Mouse (Mus musculus) hindbrain, embryonic 10.5 days (tissue): ENCODE data around the gene Nck2. TPM values are rescaled to one million over a fixed set of nuclear protein-coding genes. Genes with fewer than 3 reads are reported as not detected.
A peak's percentile ranks its signal among the peaks of the same experiment; 100 is the strongest.

Source experiments
- DNase-seq: peaks from one replicate; pipeline ENCODE4 v3.0.0-alpha.2; 2017; ENCODE audit warnings: low spot score
- H3K27ac ChIP-seq: fragments of 300-500 bp; sonication (generic); 2 replicates; pipeline ENCODE4 v1.5.1; 2016; ENCODE audit warnings: mild to moderate bottlenecking, moderate library complexity
- H3K27me3 ChIP-seq: fragments of 300-500 bp; sonication (generic); 2 replicates; pipeline ENCODE4 v1.6.1; 2016; ENCODE audit warnings: mild to moderate bottlenecking; ENCODE audit not compliant: poor library complexity, insufficient read depth, severe bottlenecking
- H3K36me3 ChIP-seq: fragments of 300-500 bp; sonication (generic); 2 replicates; pipeline ENCODE4 v1.6.1; 2016; ENCODE audit warnings: mild to moderate bottlenecking, moderate library complexity
- H3K4me1 ChIP-seq: fragments of 300-500 bp; sonication (generic); replicated peaks from 2 replicates; pipeline ENCODE4 v1.6.1; 2016; ENCODE audit warnings: mild to moderate bottlenecking
- H3K4me3 ChIP-seq: fragments of 300-500 bp; sonication (generic); 2 replicates; pipeline ENCODE4 v1.5.1; 2016; ENCODE audit warnings: mild to moderate bottlenecking, moderate library complexity
- H3K9me3 ChIP-seq: fragments of 300-500 bp; sonication (generic); 2 replicates; pipeline ENCODE4 v1.6.1; 2016; ENCODE audit warnings: mild to moderate bottlenecking, moderate library complexity
- WGBS: fragments of 180-500 bp; shearing (Covaris S2); methylation state at CpG from one replicate; pipeline ENCODE4 v1.1.7; 2016; 5-methylcytosine and 5-hydroxymethylcytosine counted together
- polyA plus RNA-seq: library from polyadenylated mRNA; unstranded; fragments of >200 nt; fragmentation: Nextera tagmentation; extraction: Ambion mirVana; gene quantifications from 2 replicates; pipeline ENCODE4 v1.2.1, GENCODE M21; 2016

Gene Nck2
- polyA plus RNA-seq, 1 experiment from 2014 or later: 39.5 TPM

DNA sequence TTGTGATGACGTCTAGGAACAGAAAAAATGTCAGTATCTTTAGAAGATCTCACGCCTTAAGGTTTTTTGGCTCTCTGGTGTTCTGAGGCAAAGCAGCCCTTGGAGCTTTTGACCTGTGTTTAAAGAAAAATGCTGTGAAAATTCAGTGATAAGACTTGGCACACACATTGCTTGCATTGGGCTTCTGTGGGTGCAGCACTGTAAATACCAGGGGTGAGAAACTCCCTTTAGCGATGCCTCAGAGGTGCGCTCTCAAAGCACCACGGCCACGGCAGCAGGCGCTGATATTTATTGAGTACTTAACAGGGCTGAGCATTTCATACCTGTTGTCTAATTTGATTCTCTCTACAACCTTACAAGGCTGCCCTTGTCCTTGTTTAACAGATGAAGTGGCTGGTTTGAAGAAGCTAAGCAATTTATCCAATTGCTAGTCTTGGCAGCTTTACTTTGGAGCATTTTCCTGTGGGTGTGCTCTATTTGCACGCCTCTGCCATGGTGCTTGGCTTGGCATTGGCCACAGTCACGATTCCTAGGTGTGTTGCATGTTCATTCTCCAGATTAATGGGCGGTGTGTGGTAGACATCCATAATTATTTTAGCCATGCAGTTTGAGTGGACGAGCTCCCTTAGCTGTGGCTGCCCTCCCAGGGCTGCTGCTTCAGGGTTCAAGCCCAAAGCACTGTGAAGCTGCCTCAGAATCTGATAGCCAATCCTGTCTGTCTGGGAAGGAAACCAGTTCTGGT lies 19.7 kb downstream of the Nck2 start:
- WGBS: 92% methylated on average over 11 of the region's 11 CpGs
- Histone ChIP-seq H3K4me1 (peaks cover 6% of the 10 kb centered on the region; the same call in 1 of the 2 replicates), H3K27ac (no peak overlapping the region)

DNA sequence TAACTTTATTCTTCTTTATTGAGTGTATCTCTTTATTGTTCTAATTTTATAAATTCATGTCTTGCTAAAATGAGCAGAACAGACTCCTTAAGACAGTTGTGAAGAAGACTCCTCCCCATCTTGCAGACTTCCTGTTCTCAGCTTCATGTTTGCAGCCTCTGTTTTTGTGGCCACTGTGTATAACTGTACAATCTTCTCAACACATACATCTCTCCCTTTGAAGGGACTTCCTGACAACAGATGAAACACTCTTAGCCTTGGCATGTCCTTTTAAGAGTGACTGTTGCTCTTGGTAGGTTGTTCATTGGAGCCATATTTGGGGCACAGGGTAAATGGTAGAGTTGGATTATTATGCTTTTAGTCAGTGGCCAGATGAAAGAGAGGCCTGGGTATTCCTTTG lies 20.6 kb downstream of the Nck2 start:
- Histone ChIP-seq H3K9me3 (no peaks in the 10 kb centered on the region), H3K4me3 (no peak overlapping the region), H3K4me1 (peaks cover 6% of the 10 kb centered on the region; the same call in 1 of the 2 replicates), H3K27me3 (no peaks in the 10 kb centered on the region), H3K27ac (no peak overlapping the region), H3K36me3 (peaks cover 16% of the 10 kb centered on the region)
- DNase-seq: no peak

More for the DNA sequence above, 19.7 kb downstream of the Nck2 start:
- Histone ChIP-seq H3K9me3 (no peaks in the 10 kb centered on the region), H3K4me3 (no peak overlapping the region), H3K36me3 (peaks cover 16% of the 10 kb centered on the region), H3K27me3 (no peaks in the 10 kb centered on the region)
- DNase-seq: no peak

DNA sequence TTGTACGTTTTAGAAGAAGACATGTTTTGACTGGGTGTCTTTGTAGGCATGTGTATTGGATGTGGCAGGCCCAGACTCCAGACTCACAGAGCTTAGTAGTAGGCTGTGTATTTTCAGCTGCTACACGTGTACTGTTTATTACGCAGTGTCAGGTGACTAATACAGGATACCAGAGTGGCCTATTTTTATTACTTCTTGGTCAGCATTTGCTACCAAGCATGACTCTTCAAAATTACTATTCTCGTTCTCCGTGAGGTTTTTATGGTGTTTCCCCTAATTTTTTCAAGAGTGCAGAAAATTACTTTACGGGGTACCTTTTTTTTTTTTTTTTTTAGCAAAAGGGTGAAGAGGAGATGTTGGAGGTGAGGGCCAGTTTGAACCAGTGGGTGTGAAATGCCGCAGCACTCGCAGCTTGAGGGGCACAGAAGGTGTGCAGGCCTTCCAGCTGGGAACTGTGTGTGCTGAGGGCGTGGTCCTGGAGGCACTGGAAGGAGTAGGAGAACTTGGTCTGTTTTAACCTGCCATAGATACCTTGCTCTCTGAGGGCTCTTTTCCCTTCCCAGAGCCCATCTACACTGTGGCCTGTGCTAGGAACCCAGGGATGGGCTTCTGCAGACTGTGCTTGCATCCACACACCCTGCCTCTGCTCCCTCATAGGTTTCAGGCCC lies 21.7 kb downstream of the Nck2 start:
- peaks cover 10% of the 10 kb centered on the region; the same call in 1 of the 2 replicates for H3K4me1 ChIP-seq

DNA sequence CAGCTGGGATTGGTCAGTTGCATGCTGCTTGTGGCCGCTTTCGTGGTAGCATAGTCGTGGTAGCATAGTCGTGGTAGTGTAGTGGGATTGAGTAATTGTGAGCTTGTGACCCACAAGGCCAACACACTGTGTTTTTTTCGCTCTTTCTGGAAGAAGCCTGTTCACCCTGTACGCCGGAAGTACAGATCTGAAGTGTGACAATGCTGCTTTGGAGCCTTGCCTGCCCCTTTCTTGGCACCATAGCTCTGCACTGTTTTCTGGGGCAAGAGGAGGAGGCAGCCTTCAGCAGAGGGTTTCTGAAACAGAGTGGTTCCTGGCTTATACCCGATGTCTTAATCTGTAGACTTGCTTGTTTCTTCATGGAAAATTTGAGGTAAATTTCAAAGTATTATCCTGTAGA lies 23.3 kb downstream of the Nck2 start:
- no peaks in the 10 kb centered on the region for H3K9me3 ChIP-seq
- H3K27ac ChIP-seq: no peak overlapping the region
- DNase-seq: no peak
- 93% methylated on average over 8 of the region's 8 CpGs for WGBS
- no peaks in the 10 kb centered on the region for H3K27me3 ChIP-seq
- no peaks in the 10 kb centered on the region for H3K36me3 ChIP-seq
- no peak overlapping the region for H3K4me3 ChIP-seq
- H3K4me1 ChIP-seq: peaks cover 13% of the 10 kb centered on the region; the same call in 1 of the 2 replicates

More for the DNA sequence above, 21.7 kb downstream of the Nck2 start:
- Histone ChIP-seq H3K27ac (no peak overlapping the region), H3K27me3 (no peaks in the 10 kb centered on the region), H3K4me3 (no peak overlapping the region), H3K36me3 (peaks cover 8% of the 10 kb centered on the region), H3K9me3 (no peaks in the 10 kb centered on the region)
- 93% methylated on average over 9 of the region's 9 CpGs for WGBS
- DNase-seq: no peak

DNA sequence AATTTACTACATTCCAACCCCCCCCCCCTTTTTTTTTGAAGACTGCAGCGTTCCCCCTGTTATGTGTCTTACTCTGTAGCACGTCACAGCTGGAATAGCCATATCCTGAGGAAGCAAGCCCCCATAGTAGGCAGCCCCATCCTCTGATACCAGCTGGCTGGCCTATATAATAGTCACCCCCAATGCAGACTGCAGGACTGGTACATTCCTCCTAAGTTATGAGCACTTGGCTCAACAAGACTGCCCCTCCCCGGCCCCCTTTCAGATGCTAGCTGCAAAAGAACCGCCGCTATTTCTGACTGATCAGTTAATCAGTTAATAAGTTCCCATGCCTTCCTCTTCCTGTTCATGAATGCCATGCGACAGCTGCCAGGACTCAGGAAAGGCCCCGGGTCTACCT lies 23.8 kb downstream of the Nck2 start:
- peaks cover 13% of the 10 kb centered on the region; the same call in 1 of the 2 replicates for H3K4me1 ChIP-seq
- H3K4me3 ChIP-seq: no peak overlapping the region
- H3K9me3 ChIP-seq: no peaks in the 10 kb centered on the region
- DNase-seq: no peak
- 89% methylated on average over 7 of the region's 7 CpGs for WGBS
- no peak overlapping the region for H3K27ac ChIP-seq
- no peaks in the 10 kb centered on the region for H3K27me3 ChIP-seq
- H3K36me3 ChIP-seq: no peaks in the 10 kb centered on the region

DNA sequence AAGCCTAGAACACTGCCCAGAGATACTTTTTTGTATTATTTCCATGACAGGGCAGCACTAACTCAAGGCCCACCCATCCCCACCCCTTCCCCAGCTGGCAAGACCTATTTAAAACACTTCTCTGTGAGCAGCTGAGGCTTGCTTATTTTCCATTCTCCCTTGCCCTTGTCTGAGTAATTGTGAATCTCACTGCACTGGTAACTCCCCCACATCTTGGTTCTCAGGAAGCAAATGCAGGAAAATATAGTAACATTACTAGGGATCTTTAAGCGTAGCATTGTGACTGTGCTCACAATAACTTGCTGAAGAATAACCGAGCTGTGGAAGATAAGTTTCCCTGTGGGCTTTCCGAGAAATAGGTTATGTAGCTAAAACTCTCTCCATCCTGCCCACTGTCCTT lies 24.6 kb downstream of the Nck2 start:
- DNase-seq: no peak
- no peaks in the 10 kb centered on the region for H3K27me3 ChIP-seq
- WGBS: 94% methylated on average over 3 of the region's 3 CpGs
- peaks cover 16% of the 10 kb centered on the region for H3K4me1 ChIP-seq
- no peak overlapping the region for H3K27ac ChIP-seq
- no peak overlapping the region for H3K4me3 ChIP-seq
- H3K9me3 ChIP-seq: no peaks in the 10 kb centered on the region
- H3K36me3 ChIP-seq: no peaks in the 10 kb centered on the region

DNA sequence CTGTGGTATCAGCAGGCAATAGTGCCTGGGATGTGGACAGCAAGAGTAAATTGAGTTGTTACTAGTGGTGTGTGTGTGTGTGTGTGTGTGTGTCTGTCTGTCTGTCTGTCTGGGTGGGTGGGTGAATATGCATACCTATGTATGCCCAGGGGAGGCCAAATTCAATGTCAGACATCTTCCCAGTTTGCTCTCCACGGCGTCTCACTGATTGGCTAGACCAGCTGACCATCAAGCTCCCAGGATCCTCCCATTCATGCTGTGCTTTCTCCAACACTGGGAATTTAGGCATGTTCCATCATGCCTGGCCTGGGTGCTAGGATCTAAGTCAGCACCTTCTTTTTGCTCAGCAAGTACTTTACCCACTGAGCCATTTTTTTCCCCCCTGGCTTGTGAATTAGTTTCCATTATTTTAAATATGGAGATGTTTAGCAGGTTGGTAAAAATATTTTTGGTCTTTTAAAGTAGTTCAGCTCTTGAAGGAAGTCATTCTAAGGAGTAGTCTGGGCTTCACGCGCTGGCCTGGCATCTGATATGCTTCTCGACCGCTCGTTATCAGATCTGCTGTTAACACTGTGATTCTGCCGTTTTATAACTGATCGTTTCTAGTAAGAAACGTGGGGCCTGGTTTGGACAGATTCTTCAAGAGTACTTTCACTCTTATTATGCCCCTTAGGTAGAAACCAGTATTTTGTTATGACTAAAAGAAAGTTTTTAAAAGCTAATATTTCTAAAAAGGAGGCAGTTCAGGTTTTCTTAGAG lies 26.2 kb downstream of the Nck2 start:
- DNase-seq: no peak
- H3K4me1 ChIP-seq: peaks cover 26% of the 10 kb centered on the region
- no peaks in the 10 kb centered on the region for H3K36me3 ChIP-seq
- H3K27ac ChIP-seq: no peak overlapping the region
- H3K27me3 ChIP-seq: no peaks in the 10 kb centered on the region
- no peak overlapping the region for H3K4me3 ChIP-seq
- no peaks in the 10 kb centered on the region for H3K9me3 ChIP-seq
- WGBS: 94% methylated on average over 10 of the region's 10 CpGs

DNA sequence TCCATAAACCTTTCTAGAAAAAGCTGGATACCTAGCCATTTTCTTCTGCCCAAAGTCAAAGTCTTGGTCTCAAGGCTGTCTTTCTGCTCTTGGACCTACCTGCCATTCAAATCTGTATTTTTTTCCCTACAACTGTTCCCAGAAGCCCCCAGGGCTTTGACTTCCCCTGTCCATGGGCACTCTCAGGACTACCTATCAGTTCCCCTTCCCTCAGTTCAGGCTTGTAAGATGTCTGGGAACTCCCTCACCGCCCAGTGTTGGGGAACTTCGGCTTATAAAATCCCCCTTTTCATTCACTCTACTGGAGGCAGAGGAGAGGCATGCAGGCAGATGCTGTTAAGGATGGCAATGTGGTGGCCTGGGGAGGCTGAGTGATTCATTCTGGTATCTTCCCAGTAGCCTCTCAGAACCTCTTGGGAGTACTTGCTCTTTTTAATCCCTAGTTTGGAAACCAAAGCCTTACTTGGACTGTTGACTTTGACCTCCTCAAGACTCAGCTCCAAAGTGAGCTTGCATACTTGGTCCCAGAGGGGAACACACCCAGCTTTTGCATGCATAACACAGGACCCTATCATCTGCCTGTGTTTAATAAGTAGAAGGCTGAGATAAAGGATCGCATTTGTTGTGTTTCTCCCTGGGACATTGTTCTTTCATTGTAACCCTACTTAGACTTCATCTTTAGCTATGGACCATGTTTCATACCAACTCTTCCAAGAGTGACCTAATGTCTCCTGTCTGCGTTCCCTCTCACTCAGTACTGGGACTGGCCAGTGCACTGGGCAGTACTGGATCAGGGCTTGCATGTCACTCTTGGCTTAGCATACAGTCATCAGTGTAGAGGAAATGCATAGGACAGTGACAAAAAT lies 27.0 kb downstream of the Nck2 start:
- H3K9me3 ChIP-seq: no peaks in the 10 kb centered on the region

DNA sequence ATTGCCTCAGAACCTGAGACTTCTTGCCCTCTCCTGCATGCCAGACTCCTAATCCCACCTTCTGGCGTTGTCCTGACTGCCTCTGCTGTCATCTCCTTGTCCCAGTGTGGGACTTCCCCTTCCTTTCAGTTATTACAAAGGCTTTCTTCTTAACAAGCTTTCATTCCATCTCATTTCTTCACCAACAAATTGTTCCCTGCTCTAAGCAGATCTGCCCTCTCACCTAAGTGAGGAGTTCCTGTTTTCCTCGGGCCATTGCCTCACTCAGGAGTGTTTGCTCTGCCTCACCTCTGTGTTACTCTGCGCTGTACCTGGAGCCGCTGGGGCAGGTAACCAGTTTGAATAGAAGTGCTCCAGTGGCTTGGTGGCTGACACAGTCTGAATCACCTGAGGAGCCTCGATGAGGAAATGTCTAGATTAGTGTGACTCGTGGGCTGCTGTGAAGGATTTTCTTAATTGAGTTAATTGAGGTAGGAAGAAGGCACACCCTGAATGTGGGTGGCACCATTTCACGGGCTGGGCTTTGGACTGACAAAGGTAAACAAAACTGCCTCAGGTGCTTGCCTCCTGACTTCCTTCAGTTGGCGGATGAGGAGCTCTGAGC lies 27.8 kb downstream of the Nck2 start:
- H3K9me3 ChIP-seq: no peaks in the 10 kb centered on the region
- H3K27me3 ChIP-seq: no peaks in the 10 kb centered on the region
- peaks cover 26% of the 10 kb centered on the region for H3K4me1 ChIP-seq
- no peak overlapping the region for H3K27ac ChIP-seq
- H3K4me3 ChIP-seq: no peak overlapping the region
- DNase-seq: no peak
- 83% methylated on average over 8 of the region's 8 CpGs for WGBS
- H3K36me3 ChIP-seq: no peaks in the 10 kb centered on the region

More for the DNA sequence above, 27.0 kb downstream of the Nck2 start:
- Histone ChIP-seq H3K27me3 (no peaks in the 10 kb centered on the region), H3K4me1 (peaks cover 26% of the 10 kb centered on the region), H3K27ac (no peak overlapping the region), H3K4me3 (no peak overlapping the region), H3K36me3 (no peaks in the 10 kb centered on the region)
- WGBS: 91% methylated on average over 4 of the region's 4 CpGs
- no peak for DNase-seq

DNA sequence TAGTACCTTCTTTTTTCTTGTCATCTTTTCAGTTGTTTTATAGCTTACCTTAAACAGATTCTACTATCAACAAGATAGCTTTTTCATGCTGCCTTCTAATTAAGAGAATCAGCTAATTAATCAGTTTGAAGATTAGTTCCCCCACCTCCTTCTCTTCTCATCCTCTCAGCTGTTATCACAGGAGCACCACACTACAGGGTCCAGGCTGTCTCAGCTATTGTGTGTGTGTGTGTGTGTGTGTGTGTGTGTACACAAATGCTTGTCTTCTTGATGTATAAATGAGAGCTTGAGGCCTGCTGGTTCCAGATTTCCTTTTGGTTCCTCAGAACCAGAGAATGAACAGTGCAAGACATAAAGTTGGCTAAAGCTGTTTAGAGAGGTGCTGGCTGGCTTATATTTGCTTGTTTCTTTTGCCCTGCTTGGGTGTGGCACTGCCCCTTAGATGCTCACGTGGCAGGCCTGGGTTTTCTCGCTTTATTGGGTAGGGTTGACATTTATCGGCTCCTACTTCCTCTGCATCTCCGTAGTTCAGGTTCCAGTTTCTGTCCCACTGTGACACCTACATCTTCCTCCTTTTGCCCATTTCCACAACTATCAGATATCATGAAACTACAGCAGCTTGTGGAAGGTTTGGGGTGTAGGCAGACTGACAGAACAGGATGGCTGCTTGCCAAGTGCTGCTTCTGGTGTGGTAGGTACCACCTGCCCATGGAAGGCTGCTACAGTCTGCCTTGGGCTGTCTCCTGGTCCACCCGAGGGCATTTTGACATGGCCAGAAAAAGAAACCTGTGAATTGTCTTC lies 29.6 kb downstream of the Nck2 start:
- no peak overlapping the region for H3K27ac ChIP-seq
- H3K4me1 ChIP-seq: peaks cover 21% of the 10 kb centered on the region
- H3K36me3 ChIP-seq: no peaks in the 10 kb centered on the region
- H3K4me3 ChIP-seq: no peak overlapping the region
- 90% methylated on average over 5 of the region's 5 CpGs for WGBS
- H3K9me3 ChIP-seq: no peaks in the 10 kb centered on the region
- no peaks in the 10 kb centered on the region for H3K27me3 ChIP-seq
- no peak for DNase-seq

DNA sequence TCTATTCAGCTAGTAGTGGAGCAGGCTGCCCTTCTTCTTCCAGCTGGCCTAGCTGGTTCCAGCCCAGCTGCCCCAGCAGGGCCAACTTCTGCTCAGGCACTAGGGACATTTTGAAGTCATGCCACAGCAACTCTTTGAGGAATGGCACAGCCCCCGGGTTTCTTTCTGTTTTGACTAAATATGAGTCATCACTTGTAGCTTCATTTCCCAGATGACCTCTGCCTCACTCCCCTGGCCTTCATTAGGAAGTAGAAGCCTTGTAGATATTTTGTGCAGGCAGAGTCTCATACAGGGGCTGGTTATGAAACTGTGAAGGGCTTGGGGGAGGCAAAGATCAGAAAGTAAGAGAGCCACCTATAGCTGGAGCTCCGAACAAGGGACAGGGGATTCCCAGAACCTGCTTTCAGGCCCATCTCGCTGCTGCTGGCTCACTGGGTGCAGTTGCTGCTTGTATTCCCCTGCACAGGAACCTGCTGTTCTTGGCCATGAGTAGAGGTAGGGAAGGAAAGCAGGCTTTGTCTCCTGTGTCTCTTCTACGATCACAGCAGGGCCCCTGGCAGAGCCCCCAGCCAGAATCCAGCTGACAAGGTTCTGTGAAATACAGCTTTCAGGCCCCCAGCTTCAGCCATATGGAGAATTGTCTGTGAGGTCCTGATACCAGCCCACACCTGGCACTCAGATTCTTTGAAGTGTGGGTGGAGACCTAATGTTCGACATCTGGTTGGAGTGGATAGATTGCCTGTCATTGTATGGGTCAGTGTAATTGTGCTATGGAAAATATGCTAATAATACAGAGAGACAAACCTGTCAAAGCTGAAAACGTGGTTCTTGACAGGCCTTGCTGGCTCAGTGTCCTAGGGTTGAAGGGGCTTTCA lies 30.4 kb downstream of the Nck2 start:
- Histone ChIP-seq H3K27ac (peak overlapping the region; percentile 25; the same call in 1 of the 2 replicates), H3K36me3 (no peaks in the 10 kb centered on the region), H3K4me1 (peaks cover 21% of the 10 kb centered on the region), H3K4me3 (no peak overlapping the region), H3K27me3 (no peaks in the 10 kb centered on the region), H3K9me3 (no peaks in the 10 kb centered on the region)
- WGBS: 82% methylated on average over 6 of the region's 6 CpGs
- no peak for DNase-seq
